Mouse (Mus musculus) CD8-positive naive resting alpha-beta T cell, adult 2 months (primary cell): ENCODE results near the gene Arhgef38.

Experiments used
- DNase-seq, 2 experiments: peaks; one replicate each; pipeline ENCODE4 v3.0.0; 2022; ENCODE audit warnings: low read depth in 2 of 2, low spot score in 2 of 2

The Arhgef38 gene

GRCm38 (mm10) chr3:133234821-133235295 lies at the start of gene Arhgef38:
Arhgef38 (minus strand) TSS chr3:133234949.
- no peak for DNase-seq

- peak in 1 of 2 experiments; percentile 18 for DNase-seq
Observed at GRCm38 (mm10) chr3:133271887-133272286, 37.1 kb upstream of the Arhgef38 start.

- no peak for DNase-seq
Observed at GRCm38 (mm10) chr3:133258860-133259259, 24.1 kb upstream of the Arhgef38 start.

GRCm38 (mm10) chr3:133255842-133256241 lies 21.1 kb upstream of the Arhgef38 start:
- DNase-seq, result no peak

- DNase-seq, result no peak
Observed at GRCm38 (mm10) chr3:133244027-133244426, 9.3 kb upstream of the Arhgef38 start.

- no peak for DNase-seq
Observed at GRCm38 (mm10) chr3:133241916-133242315, 7.2 kb upstream of the Arhgef38 start.

GRCm38 (mm10) chr3:133233993-133234392 lies 756 bp downstream of the Arhgef38 start:
- DNase-seq, result no peak

GRCm38 (mm10) chr3:133230427-133230826 lies 4.3 kb downstream of the Arhgef38 start:
- no peak for DNase-seq

GRCm38 (mm10) chr3:133229594-133229993 lies 5.2 kb downstream of the Arhgef38 start:
- no peak for DNase-seq

- no peak for DNase-seq
Observed at GRCm38 (mm10) chr3:133227258-133228012, 7.3 kb downstream of the Arhgef38 start.

- no peak for DNase-seq
Observed at GRCm38 (mm10) chr3:133218501-133218900, 16.2 kb downstream of the Arhgef38 start.

GRCm38 (mm10) chr3:133215198-133215819 lies 19.4 kb downstream of the Arhgef38 start:
- DNase-seq, result no peak

- DNase-seq, result no peak
Observed at GRCm38 (mm10) chr3:133213434-133214114, 21.2 kb downstream of the Arhgef38 start.

GRCm38 (mm10) chr3:133211324-133211723 lies 23.4 kb downstream of the Arhgef38 start:
- DNase-seq, result no peak

GRCm38 (mm10) chr3:133203713-133204112 lies 31.0 kb downstream of the Arhgef38 start:
- DNase-seq, result no peak

- no peak for DNase-seq
Observed at GRCm38 (mm10) chr3:133202171-133202570, 32.6 kb downstream of the Arhgef38 start.

- DNase-seq, result no peak
Observed at GRCm38 (mm10) chr3:133188930-133189329, 45.8 kb downstream of the Arhgef38 start.

GRCm38 (mm10) chr3:133187524-133187923 lies 47.2 kb downstream of the Arhgef38 start:
- no peak for DNase-seq

- no peak for DNase-seq
Observed at GRCm38 (mm10) chr3:133176033-133176750, 58.6 kb downstream of the Arhgef38 start.

- no peak for DNase-seq
Observed at GRCm38 (mm10) chr3:133172291-133172690, 62.5 kb downstream of the Arhgef38 start.

GRCm38 (mm10) chr3:133169737-133170136 lies 65.0 kb downstream of the Arhgef38 start:
- DNase-seq, result no peak
